Mouse (Mus musculus) kidney, adult 2 months (tissue): ENCODE data around the gene Cd200r2.

Experiments used
- CTCF ChIP-seq: fragments of 200-500 bp; conservative IDR thresholded peaks from 2 replicates; pipeline ENCODE4 v1.5.1; 2011; ENCODE audit warnings: low read depth, mild to moderate bottlenecking, control low read depth, low read length, moderate library complexity, mixed read lengths; ENCODE audit not compliant: insufficient read depth, insufficient read length
- POLR2A ChIP-seq: fragments of 200-500 bp; IDR thresholded peaks from one replicate; pipeline ENCODE4 v1.6.1; 2011; ENCODE audit warnings: low read depth, low read length, control low read depth

GRCm38 (mm10) chr16:44965428-44965827 is 98.5 kb downstream of the Cd200r2 start:
- no peak for TF ChIP-seq POLR2A
- no peak for TF ChIP-seq CTCF
